Mouse (Mus musculus) stomach, embryonic 14.5 days (tissue): ENCODE measurements around the gene Negr1. TPM values are rescaled to one million over a fixed set of nuclear protein-coding genes. Genes with fewer than 3 reads are reported as not detected.

ENCODE experiments used
- ATAC-seq: fragments of 200-750 bp; cut with Nextera tagmentation; 2 replicates; pipeline ENCODE4 v1.8.0; 2017; ENCODE audit warnings: low read depth, moderate TSS enrichment; ENCODE audit not compliant: insufficient number of reproducible peaks, insufficient read depth, low FRiP score
- H3K27ac ChIP-seq: fragments of 300-500 bp; sonication (generic); 2 replicates; pipeline ENCODE4 v1.5.1; 2014; ENCODE audit warnings: mild to moderate bottlenecking, low read length, moderate library complexity, mixed read lengths
- H3K27me3 ChIP-seq: fragments of 300-500 bp; sonication (generic); 2 replicates; pipeline ENCODE4 v1.6.1; 2014; ENCODE audit warnings: low read length, control low read depth, mixed read lengths; ENCODE audit not compliant: control insufficient read depth, insufficient read depth
- H3K36me3 ChIP-seq: fragments of 300-500 bp; sonication (generic); 2 replicates; pipeline ENCODE4 v1.6.1; 2014; ENCODE audit warnings: mild to moderate bottlenecking, control low read depth, low read length, moderate library complexity, mixed read lengths; ENCODE audit not compliant: control insufficient read depth, insufficient read depth
- H3K4me1 ChIP-seq: fragments of 300-500 bp; sonication (generic); 2 replicates; pipeline ENCODE4 v1.6.1; 2014; ENCODE audit warnings: low read length, control low read depth, mixed read lengths; ENCODE audit not compliant: control insufficient read depth, insufficient read depth
- H3K4me2 ChIP-seq: fragments of 300-500 bp; sonication (generic); replicated peaks from 2 replicates; pipeline ENCODE4 v1.6.1; 2014; ENCODE audit warnings: low read depth, low read length, control low read depth
- H3K4me3 ChIP-seq: fragments of 300-500 bp; sonication (generic); 2 replicates; pipeline ENCODE4 v1.5.1; 2014; ENCODE audit warnings: low read depth, low read length, control low read depth
- H3K9ac ChIP-seq: fragments of 300-500 bp; sonication (generic); replicated peaks from 2 replicates; pipeline ENCODE4 v1.6.1; 2014; ENCODE audit warnings: low read depth, mild to moderate bottlenecking, control low read depth, low read length, moderate library complexity, mixed read lengths
- H3K9me3 ChIP-seq: fragments of 300-500 bp; sonication (generic); 2 replicates; pipeline ENCODE4 v1.6.1; 2016; ENCODE audit warnings: low read depth, low read length, control low read depth; ENCODE audit not compliant: control insufficient read depth
- WGBS: fragments of 180-500 bp; shearing (Covaris S2); extraction: QIAGEN DNeasy Blood & Tissue Kit; methylation state at CpG from one replicate; pipeline ENCODE4 v1.1.7; 2014; 5-methylcytosine and 5-hydroxymethylcytosine counted together
- polyA plus RNA-seq: library from polyadenylated mRNA; unstranded; fragments of >200 nt; fragmentation: Nextera tagmentation; extraction: Ambion mirVana; gene quantifications from 2 replicates; pipeline ENCODE4 v1.2.1, GENCODE M21; 2014

The Negr1 gene
- polyA plus RNA-seq, 1 experiment from 2014 or later = 9.8 TPM

DNA sequence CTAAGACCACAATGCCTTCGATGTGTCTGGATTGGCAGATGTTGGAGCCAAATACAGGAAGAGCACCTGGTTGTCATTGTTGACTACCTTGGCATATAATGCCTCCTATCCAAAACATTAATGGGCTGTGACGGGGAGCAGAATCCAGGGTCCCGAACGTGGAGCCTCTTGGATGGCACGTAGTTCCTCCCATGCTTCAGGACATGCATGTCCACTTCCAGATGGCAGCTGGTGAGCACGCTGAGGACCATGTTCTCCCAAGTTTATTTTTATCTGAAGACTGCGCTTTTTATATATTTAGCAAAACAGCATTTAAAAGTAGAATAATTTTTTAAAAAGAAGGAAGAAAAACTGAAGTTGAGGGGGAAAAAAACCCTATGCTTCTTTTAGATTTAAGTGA, 231.1 kb downstream of the Negr1 start:
- Histone ChIP-seq H3K9ac (no peak overlapping the region), H3K27me3 (no peaks in the 10 kb centered on the region), H3K4me3 (no peak overlapping the region), H3K36me3 (no peaks in the 10 kb centered on the region), H3K4me2 (no peak overlapping the region), H3K27ac (no peak overlapping the region), H3K9me3 (no peaks in the 10 kb centered on the region), H3K4me1 (no peaks in the 10 kb centered on the region)
- no peak for ATAC-seq
- WGBS = 93% methylated on average over 7 of the region's 7 CpGs

DNA sequence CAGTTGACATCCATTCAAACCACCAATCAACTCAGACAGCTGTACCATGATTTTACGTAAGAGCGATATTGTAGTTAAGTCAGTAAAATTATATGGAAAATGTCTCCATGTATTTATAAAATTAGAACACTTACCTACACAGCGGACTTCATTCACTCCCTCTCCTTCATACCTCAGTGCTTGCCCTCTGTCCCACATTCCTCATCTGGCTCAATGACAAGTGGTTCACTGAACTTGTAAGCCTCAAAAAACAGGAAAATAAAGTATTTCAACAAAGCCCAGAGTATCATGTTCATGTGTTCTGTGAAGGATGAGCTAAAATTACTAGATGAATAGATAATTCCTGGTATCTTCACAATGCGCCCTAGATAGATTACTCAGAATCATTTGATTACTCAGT, 232.5 kb downstream of the Negr1 start:
- Histone ChIP-seq H3K27me3 (no peaks in the 10 kb centered on the region), H3K4me3 (no peak overlapping the region), H3K27ac (no peak overlapping the region), H3K36me3 (no peaks in the 10 kb centered on the region), H3K4me1 (no peaks in the 10 kb centered on the region), H3K4me2 (no peak overlapping the region), H3K9ac (no peak overlapping the region), H3K9me3 (no peaks in the 10 kb centered on the region)
- 93% methylated on average over 4 of the region's 4 CpGs for WGBS
- no peak for ATAC-seq

DNA sequence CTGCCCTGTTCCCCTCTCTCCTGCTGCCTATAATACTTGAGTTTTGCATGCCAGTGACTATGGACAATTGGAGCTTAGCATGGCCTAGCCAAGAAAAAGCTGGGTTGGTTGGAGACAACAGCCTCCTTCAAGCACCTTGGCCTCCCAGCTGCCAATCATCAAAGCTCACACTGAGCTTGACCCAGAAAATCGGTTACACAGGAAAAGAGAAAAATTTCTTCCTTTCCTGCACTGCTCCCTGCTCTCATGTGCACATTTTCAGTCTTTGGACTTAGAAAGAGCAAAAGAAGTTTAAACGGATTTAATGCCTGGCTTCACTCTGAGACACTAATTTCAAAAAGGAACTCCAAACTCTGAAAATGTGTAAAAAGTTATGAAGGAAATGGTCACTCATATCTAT, 233.0 kb downstream of the Negr1 start:
- no peaks in the 10 kb centered on the region for H3K36me3 ChIP-seq
- H3K4me1 ChIP-seq = no peaks in the 10 kb centered on the region
- no peak overlapping the region for H3K9ac ChIP-seq
- no peak overlapping the region for H3K4me3 ChIP-seq
- no peak for ATAC-seq
- 45% methylated on average over 2 of the region's 2 CpGs for WGBS
- H3K4me2 ChIP-seq = no peak overlapping the region
- H3K27ac ChIP-seq = no peak overlapping the region
- H3K27me3 ChIP-seq = no peaks in the 10 kb centered on the region
- H3K9me3 ChIP-seq = no peaks in the 10 kb centered on the region

DNA sequence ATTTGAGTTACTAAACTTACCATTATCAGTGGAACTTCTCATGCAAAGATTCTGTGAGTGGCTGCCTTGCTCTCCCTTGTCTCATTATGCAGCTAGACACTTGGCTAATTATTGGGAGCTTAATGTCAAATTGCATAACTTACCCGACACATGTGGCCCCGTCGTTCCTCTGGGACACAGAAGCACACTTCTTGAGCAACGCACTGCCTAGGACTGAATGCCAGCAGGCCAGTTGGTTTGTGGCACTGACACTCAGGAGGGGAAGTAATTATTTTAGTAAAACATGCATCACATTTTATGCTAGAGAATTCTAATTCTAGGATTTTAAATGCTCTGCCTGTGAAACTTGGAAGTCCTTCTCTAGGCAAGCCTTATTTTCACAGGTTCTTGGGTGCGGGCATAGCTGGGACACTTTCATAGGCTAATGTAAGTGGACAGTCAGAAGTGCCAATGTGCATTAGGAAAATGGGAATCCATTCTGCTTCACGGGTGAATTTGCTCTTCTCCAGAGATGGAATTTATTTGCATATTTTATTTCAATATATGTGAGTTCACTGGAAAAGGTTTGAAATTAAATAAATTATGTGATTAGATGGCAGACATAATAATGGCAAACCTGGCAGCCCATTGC, 234.6 kb downstream of the Negr1 start:
- WGBS = 86% methylated on average over 6 of the region's 6 CpGs
- no peaks in the 10 kb centered on the region for H3K4me1 ChIP-seq
- no peak for ATAC-seq
- H3K4me3 ChIP-seq = no peak overlapping the region
- H3K27ac ChIP-seq = no peak overlapping the region
- no peaks in the 10 kb centered on the region for H3K36me3 ChIP-seq
- no peaks in the 10 kb centered on the region for H3K27me3 ChIP-seq
- H3K9me3 ChIP-seq = no peaks in the 10 kb centered on the region
- no peak overlapping the region for H3K4me2 ChIP-seq
- H3K9ac ChIP-seq = no peak overlapping the region

DNA sequence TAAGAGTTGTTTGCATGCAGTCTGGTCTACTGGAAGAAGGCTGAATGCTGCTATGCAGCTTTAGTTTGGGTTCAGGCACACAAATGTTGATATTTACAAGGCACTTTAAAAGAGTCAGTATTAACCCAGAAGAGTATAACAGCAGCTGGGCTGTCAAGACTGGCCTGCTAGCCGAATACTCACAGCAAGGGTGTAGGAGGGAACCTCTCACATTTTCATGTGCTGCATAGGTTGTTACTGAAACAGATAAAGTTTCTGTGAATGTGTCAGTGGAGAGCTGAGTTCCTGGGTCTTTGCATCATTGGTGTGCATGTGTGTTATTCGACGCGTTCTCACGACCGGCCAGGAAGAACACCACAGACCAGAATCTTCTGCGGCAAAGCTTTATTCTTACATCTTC, 237.6 kb downstream of the Negr1 start:
- no peak for ATAC-seq
- Histone ChIP-seq H3K9me3 (no peaks in the 10 kb centered on the region), H3K9ac (no peak overlapping the region), H3K36me3 (no peaks in the 10 kb centered on the region), H3K27me3 (no peaks in the 10 kb centered on the region), H3K27ac (no peak overlapping the region), H3K4me1 (no peaks in the 10 kb centered on the region), H3K4me2 (no peak overlapping the region), H3K4me3 (no peak overlapping the region)
- WGBS = 93% methylated on average over 7 of the region's 7 CpGs

DNA sequence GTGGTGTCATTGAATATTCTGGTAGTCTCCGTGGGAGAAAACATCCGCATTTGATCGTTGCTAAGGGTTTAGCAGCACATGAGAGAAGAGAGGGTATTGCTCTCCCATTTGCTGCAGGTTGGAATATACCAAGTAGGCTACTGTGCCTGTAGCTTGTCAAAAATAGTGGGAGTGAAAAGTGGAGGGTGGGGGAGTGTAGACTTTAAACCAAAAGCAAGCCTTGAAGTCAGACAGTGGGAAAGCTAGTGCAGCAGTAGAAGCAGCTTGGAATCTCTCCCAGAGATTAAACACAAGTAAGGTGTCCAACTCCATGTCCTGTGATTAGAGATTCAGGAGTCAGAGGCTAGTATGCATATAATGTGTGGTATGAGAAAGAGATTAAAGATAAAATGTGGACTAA, 248.2 kb downstream of the Negr1 start:
- WGBS = 82% methylated on average over 3 of the region's 3 CpGs

DNA sequence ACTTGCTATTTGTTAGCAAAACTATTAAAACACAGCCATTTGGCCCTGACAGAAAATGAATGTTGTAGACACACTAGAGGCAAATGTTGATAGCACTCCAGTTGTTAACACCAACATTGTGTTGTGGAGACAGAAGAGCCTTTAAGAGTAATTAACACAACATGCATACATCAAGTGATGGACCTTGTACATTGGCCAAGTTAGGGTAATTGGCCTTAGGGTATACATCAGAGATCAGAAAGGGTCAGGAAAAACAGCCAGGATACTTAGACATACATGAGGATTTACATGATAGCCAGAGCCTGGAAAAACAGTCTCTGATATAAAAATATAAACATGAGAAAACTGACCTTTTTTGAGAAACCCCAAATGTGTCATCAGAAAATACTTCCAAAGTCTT, 255.3 kb downstream of the Negr1 start:
- Histone ChIP-seq H3K27me3 (no peaks in the 10 kb centered on the region), H3K4me3 (no peak overlapping the region), H3K4me1 (no peaks in the 10 kb centered on the region), H3K9ac (no peak overlapping the region), H3K4me2 (no peak overlapping the region), H3K9me3 (no peaks in the 10 kb centered on the region), H3K36me3 (no peaks in the 10 kb centered on the region), H3K27ac (no peak overlapping the region)
- no peak for ATAC-seq

More for the DNA sequence above, 248.2 kb downstream of the Negr1 start:
- no peak for ATAC-seq
- Histone ChIP-seq H3K4me3 (no peak overlapping the region), H3K36me3 (no peaks in the 10 kb centered on the region), H3K4me1 (no peaks in the 10 kb centered on the region), H3K9ac (no peak overlapping the region), H3K27ac (no peak overlapping the region), H3K4me2 (no peak overlapping the region), H3K27me3 (no peaks in the 10 kb centered on the region), H3K9me3 (no peaks in the 10 kb centered on the region)

DNA sequence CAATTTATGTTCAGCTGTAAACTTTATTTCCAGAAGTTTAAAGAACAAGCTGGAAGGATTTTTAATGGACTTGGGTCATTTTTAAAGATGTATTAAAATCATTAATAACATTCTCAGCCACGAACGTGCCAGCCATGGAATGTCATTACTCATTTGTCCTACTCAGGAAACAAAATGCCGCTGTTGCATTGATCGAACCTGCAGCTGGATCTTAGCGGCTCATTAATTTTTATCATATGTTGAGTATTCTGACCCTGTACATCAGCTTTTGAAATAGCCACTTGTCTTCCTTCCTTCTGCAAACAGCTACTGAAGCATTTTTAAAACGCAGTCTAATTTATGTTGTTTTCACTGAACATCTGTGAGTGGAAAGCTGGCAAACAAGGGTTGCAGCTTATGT, 255.9 kb downstream of the Negr1 start:
- H3K4me1 ChIP-seq = no peaks in the 10 kb centered on the region
- H3K9me3 ChIP-seq = no peaks in the 10 kb centered on the region
- no peak overlapping the region for H3K27ac ChIP-seq
- no peak overlapping the region for H3K4me2 ChIP-seq
- H3K27me3 ChIP-seq = no peaks in the 10 kb centered on the region
- no peak overlapping the region for H3K9ac ChIP-seq
- no peaks in the 10 kb centered on the region for H3K36me3 ChIP-seq
- 22% methylated on average over 6 of the region's 6 CpGs for WGBS
- no peak for ATAC-seq
- no peak overlapping the region for H3K4me3 ChIP-seq

DNA sequence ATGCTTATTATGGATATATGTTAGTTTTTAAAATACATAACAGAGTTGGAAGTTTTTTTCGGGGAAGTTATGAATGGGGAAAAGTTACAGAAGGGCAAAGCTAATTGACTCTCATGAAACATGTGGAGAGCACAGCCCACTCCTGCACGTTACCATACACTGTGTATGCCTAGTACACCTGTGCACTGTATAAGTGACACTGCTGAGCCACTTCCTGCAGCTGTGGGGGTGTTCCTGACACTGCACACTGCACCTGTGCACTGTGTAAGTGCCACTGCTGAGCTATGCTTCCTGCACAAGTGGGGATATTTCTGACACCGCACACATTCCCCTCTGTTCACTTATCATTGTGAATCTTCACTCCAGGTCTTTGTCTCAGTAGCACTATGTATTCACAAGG, 261.4 kb downstream of the Negr1 start:
- no peaks in the 10 kb centered on the region for H3K27me3 ChIP-seq
- H3K4me1 ChIP-seq = no peaks in the 10 kb centered on the region
- ATAC-seq = no peak
- H3K9ac ChIP-seq = no peak overlapping the region
- no peaks in the 10 kb centered on the region for H3K9me3 ChIP-seq
- H3K36me3 ChIP-seq = no peaks in the 10 kb centered on the region
- H3K27ac ChIP-seq = no peak overlapping the region
- WGBS = 75% methylated on average over 3 of the region's 3 CpGs
- H3K4me2 ChIP-seq = no peak overlapping the region
- H3K4me3 ChIP-seq = no peak overlapping the region
